Mouse (Mus musculus) kidney, adult 9 months (tissue): ENCODE data around the gene 2410131K14Rik.

Experiments
- DNase-seq: peaks from one replicate; pipeline ENCODE4 v3.0.0; 2022

2410131K14Rik gene

GRCm38 (mm10) chr5:118244606-118245443, at the start of gene 2410131K14Rik, which contains the start of gene Rnft2:
2410131K14Rik (plus strand) TSS chr5:118245227.
Rnft2 (minus strand) TSS chr5:118245116.
- DNase-seq: peak; percentile 100

- no peak for DNase-seq
Observed at GRCm38 (mm10) chr5:118197421-118197820, 47.6 kb upstream of the 2410131K14Rik start.

- no peak for DNase-seq
Observed at GRCm38 (mm10) chr5:118199670-118200069, 45.4 kb upstream of the 2410131K14Rik start.

- peak; percentile 8 for DNase-seq
Observed at GRCm38 (mm10) chr5:118204675-118205440, 40.2 kb upstream of the 2410131K14Rik start.

GRCm38 (mm10) chr5:118205852-118206251, 39.2 kb upstream of the 2410131K14Rik start:
- no peak for DNase-seq

GRCm38 (mm10) chr5:118214012-118214411, 31.0 kb upstream of the 2410131K14Rik start:
- no peak for DNase-seq

GRCm38 (mm10) chr5:118214418-118215154, 30.4 kb upstream of the 2410131K14Rik start:
- peak; percentile 17 for DNase-seq

GRCm38 (mm10) chr5:118217410-118217809, 27.6 kb upstream of the 2410131K14Rik start:
- no peak for DNase-seq

GRCm38 (mm10) chr5:118223142-118223757, 21.8 kb upstream of the 2410131K14Rik start:
- no peak for DNase-seq

GRCm38 (mm10) chr5:118230071-118230611, 14.9 kb upstream of the 2410131K14Rik start:
- DNase-seq: no peak

GRCm38 (mm10) chr5:118236891-118237290, 8.1 kb upstream of the 2410131K14Rik start:
- no peak for DNase-seq

- DNase-seq: no peak
Observed at GRCm38 (mm10) chr5:118239671-118240070, 5.4 kb upstream of the 2410131K14Rik start.

- no peak for DNase-seq
Observed at GRCm38 (mm10) chr5:118245606-118246308, 730 bp downstream of the 2410131K14Rik start.

GRCm38 (mm10) chr5:118247378-118247777, 2.4 kb downstream of the 2410131K14Rik start:
- no peak for DNase-seq

GRCm38 (mm10) chr5:118250987-118251386, 6.0 kb downstream of the 2410131K14Rik start:
- DNase-seq: no peak

- DNase-seq: no peak
Observed at GRCm38 (mm10) chr5:118253551-118253950, 8.5 kb downstream of the 2410131K14Rik start.

- no peak for DNase-seq
Observed at GRCm38 (mm10) chr5:118256981-118257380, 12.0 kb downstream of the 2410131K14Rik start.

GRCm38 (mm10) chr5:118259152-118259551, 14.1 kb downstream of the 2410131K14Rik start:
- DNase-seq: no peak

GRCm38 (mm10) chr5:118259636-118260035, 14.6 kb downstream of the 2410131K14Rik start:
- no peak for DNase-seq

- no peak for DNase-seq
Observed at GRCm38 (mm10) chr5:118260055-118260454, 15.0 kb downstream of the 2410131K14Rik start.

- DNase-seq: no peak
Observed at GRCm38 (mm10) chr5:118260642-118261041, 15.6 kb downstream of the 2410131K14Rik start.

- peak; percentile 86 for DNase-seq
Observed at GRCm38 (mm10) chr5:118261181-118261580, 16.2 kb downstream of the 2410131K14Rik start.
